Mouse (Mus musculus): Measurements from ENCODE around the gene 1700021F05Rik. TPM values are rescaled to one million over a fixed set of nuclear protein-coding genes. Genes with fewer than 3 reads are reported as not detected.
A peak's percentile ranks its signal among the peaks of the same experiment; 100 is the strongest.

Gene 1700021F05Rik
- total RNA-seq (2021), result 10 to 100 TPM; 67.6 to 81.4 TPM
- 8.0 and 9.2 TPM in 2 replicates for polyA plus RNA-seq (2012; rRNA removed)
- long read RNA-seq, transcript 1700021F05Rik-202 (4 exons, 860 nt), result major isoform, 46 of 55 reads
- long read RNA-seq, partial matches to known transcripts, result 7 of 55 reads
- long read RNA-seq, other reads (novel, unspliced or antisense), result 2 of 55 reads

DNA sequence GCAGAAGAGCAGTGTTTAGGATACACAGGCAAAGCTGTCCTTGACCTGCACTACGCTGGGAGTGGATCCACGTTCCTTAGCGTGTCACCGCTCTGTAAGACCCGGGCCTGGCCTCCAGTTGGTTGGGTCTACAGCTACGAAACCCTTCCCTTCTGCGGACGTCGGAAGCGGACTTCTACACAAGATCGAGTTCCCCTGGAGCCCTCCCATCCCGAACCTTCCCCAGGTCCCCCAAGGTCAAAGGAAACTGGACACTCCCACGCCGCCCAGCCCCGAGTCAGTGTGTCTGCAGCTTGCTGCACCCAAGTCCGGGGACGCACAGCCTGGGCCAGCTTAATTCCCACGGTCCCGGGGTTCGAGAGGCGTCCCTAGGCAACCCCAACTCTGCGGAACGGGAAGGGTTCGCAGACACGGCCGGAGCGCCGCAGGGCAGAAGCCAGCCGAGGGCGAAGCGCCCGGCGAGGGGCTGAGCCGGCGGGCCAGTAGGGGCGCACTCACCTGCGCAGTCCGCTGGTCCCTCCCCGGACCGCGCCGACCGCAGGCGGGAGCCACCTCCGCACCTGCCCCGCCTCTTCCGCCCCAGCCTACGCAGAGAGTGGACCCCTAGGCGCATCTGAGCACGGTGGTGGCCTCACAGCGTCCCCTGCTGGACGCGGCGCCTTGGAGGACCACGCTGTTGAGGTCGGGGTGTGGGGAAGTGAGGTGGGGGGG is at the start of gene 1700021F05Rik:
1700021F05Rik (minus strand) TSS at position 553 of the 711 bp plus-strand sequence.
- DNase-seq, result peak; percentile 96

- no peak for DNase-seq
Observed at GRCm38 (mm10) chr10:43588470-43589177, 47.8 kb upstream of the 1700021F05Rik start.

- DNase-seq, result no peak
Observed at GRCm38 (mm10) chr10:43584538-43584937, 43.7 kb upstream of the 1700021F05Rik start.

GRCm38 (mm10) chr10:43581260-43581659 is 40.5 kb upstream of the 1700021F05Rik start:
- DNase-seq, result no peak

- peak; percentile 53 for DNase-seq
Observed at GRCm38 (mm10) chr10:43580649-43581078, 39.9 kb upstream of the 1700021F05Rik start.

GRCm38 (mm10) chr10:43579381-43580261 is 38.8 kb upstream of the 1700021F05Rik start:
- peak; percentile 40 for DNase-seq

GRCm38 (mm10) chr10:43578754-43579380 is 38.1 kb upstream of the 1700021F05Rik start:
- DNase-seq, result peak; percentile 78

DNA sequence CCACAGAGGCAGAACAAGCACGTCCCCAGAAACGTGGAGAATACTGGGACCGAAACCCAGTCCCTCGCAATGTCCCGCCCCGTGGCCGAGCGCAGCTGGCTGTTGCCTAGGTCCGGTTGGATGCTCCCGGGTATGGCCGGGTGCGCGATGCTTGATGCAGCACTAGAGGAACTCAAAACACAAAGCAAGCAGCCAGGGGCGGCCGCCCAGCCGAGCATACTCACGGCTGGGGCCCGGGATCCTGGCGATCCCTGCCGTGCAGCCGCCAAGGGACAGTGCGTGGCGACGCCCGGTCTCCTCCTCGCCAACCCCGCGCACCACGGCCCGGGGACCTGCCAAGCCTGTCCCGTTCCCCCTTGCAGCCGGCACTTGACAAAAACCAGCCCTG is 37.6 kb upstream of the 1700021F05Rik start:
- peak; percentile 68 for DNase-seq

GRCm38 (mm10) chr10:43577997-43578331 is 37.2 kb upstream of the 1700021F05Rik start, which contains the start of gene Cd24a:
Gene Cd24a, plus strand, starts transcription at chr10:43578284.
- no peak for DNase-seq

- peak; percentile 45 for DNase-seq
Observed at GRCm38 (mm10) chr10:43577299-43577996, 36.7 kb upstream of the 1700021F05Rik start.

GRCm38 (mm10) chr10:43574956-43575355 is 34.2 kb upstream of the 1700021F05Rik start:
- DNase-seq, result peak; percentile 71

DNA sequence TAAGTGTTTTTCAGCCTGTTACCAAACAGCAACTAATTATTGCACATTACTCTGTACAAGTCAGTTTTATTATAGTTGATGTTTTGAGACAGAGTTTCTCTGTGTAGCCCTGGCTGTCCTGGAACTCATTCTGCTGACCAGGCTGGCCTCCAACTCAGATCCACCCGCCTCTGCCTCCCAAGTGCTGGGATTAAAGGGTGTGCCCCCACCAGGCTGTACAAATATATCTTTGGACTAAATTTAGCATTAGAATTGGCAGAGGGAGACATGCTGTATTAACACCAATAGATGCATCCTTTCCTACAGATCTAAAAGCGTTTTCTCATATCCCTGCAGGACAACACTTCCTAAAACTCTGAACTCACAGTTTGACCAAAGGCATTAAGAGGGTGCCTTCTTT is 33.6 kb upstream of the 1700021F05Rik start:
- no peak for DNase-seq

GRCm38 (mm10) chr10:43561311-43561710 is 20.5 kb upstream of the 1700021F05Rik start:
- DNase-seq, result no peak

DNA sequence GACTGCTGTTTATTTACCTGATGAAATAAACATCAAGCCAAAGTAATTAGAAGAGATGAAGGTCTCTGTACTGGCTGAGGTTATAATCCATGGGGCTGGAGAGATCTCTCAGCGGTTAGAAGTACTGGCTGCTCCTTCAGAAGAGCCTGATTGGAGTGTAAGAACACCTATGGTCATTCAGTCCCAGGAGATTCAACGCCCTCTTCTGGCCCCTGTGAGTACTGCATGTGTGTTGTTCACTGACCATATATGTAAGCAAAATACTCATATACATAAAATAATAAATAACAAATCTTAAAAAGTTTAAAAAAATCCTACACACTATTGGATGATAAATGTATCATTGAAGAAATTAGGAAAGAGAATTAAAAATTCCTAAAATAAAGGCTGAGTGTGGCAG is 20.0 kb upstream of the 1700021F05Rik start:
- no peak for DNase-seq

DNA sequence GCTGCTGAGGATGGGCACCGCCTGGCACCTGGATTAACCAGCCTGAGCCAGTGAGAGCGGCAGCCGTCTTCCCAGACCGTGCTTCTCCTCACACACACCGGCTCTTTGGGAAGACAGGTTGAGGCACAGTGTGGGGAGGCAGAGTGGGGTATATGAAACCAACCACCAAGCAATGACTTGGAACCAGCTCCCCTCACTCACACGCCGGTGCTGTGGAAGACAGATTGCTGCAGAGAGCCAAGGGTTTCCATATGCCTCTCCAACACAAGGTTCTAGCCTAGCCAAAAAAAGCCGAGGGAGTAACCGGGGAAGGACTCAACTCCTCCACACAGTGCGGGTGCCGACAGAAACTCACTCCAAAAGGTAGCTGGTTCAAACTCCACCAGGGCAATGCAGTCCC is 18.5 kb upstream of the 1700021F05Rik start:
- DNase-seq, result no peak

- no peak for DNase-seq
Observed at GRCm38 (mm10) chr10:43557630-43558165, 16.9 kb upstream of the 1700021F05Rik start.

DNA sequence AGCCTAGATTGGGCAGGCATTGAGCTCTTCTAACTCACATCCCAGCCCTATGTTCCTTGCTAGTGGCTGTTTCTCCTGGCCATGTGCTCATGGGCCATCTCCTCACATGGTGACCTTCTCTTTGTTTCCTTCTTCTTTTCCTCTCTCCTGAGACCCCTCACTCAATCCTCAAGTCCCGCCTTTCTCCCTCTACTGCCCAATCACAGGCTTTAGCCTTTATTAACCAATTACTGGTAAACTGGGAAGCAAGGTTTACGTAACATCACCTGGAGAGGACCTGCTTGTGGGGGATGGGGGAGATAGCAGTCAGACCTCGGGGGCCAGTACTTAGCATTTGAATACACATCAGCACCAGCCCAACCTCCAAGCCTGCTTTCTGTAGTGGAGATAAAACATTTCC is 10.6 kb upstream of the 1700021F05Rik start:
- DNase-seq, result no peak

- no peak for DNase-seq
Observed at GRCm38 (mm10) chr10:43550923-43551322, 10.1 kb upstream of the 1700021F05Rik start.

GRCm38 (mm10) chr10:43549411-43549810 is 8.6 kb upstream of the 1700021F05Rik start:
- DNase-seq, result no peak

- DNase-seq, result no peak
Observed at GRCm38 (mm10) chr10:43541153-43541544, 355 bp upstream of the 1700021F05Rik start.

Measured in adrenal gland, adult 2 months (tissue).